Comparison of ENCODE assay signal across 8 mouse cellular contexts in the genomic region with DNA sequence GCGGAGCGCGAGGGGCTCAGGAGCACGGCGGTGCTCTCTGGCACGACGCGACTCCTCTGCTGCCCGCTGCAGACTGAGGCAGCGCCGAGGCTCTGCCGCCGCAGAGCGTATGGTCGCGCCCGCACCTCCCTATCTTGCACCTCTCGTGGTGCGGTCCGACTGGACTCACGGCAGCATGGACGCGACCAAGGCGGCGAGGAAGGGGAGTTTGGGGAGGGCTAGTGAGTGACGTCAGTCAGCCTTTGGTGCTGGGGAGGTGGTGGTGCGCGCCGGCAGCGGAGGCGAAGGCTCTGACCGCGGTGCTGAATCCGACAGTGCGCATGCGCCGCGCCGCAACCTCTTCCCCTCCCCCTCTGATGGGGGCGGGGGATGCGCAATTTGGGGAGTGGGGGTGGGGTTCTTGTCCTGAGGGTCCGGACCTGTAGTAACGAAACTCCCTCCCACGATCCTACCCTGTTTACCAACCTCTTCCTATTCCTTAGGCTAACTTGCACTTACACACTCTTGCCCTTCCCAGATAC. TPM values are rescaled to one million over a fixed set of nuclear protein-coding genes. Genes with fewer than 3 reads are reported as not detected.
DNase-seq lines count a peak whose midpoint lies in the region; ATAC-seq and TF ChIP-seq lines count a peak whose summit lies in the region.

Gene Syn1 (minus strand): TSS at position 161 of the 521 bp plus-strand sequence.

- no peaks in the 10 kb centered on the region for H3K4me1 ChIP-seq in ES-Bruce4 (ENCODE audit: control insufficient read depth, insufficient read depth, low read length)
- no peaks in the 10 kb centered on the region for H3K4me1 ChIP-seq in forebrain, postnatal 0 days (ENCODE audit: insufficient read depth)
- no peaks in the 10 kb centered on the region; the same call in 1 of the 2 replicates for H3K4me1 ChIP-seq in lung, adult 2 months (ENCODE audit: control insufficient read depth, insufficient read depth, low read length)
- peaks cover 9% of the 10 kb centered on the region; the same call in 1 of the 2 replicates for H3K4me1 ChIP-seq in neural tube, embryonic 15.5 days

- H3K36me3 ChIP-seq in ES-Bruce4 (ENCODE audit: control insufficient read depth, insufficient read depth, low read length, poor library complexity, severe bottlenecking), result no peaks in the 10 kb centered on the region
- H3K36me3 ChIP-seq in forebrain, postnatal 0 days (ENCODE audit: insufficient read depth), result no peaks in the 10 kb centered on the region
- no peaks in the 10 kb centered on the region for H3K36me3 ChIP-seq in neural tube, embryonic 15.5 days

- TF ChIP-seq EP300 in ES-Bruce4 (IDR thresholded peaks at IDR 0.05; ENCODE audit: insufficient read depth, low read depth, low read length), result no peak

- no peak for TF ChIP-seq POLR2A in ES-Bruce4 (IDR thresholded peaks at IDR 0.05; ENCODE audit: insufficient read depth, low read length)
- TF ChIP-seq POLR2A in lung, adult 2 months (IDR thresholded peaks at IDR 0.05; ENCODE audit: borderline replicate concordance, extremely low read depth, low read depth, low read length), result no peak

- H3K27ac ChIP-seq in ES-Bruce4 (ENCODE audit: insufficient read depth, low read length), result no peak within 1 kb of the TSS
- H3K27ac ChIP-seq in forebrain, postnatal 0 days (ENCODE audit: low read depth, low read length), result peak within 1 kb of the TSS; percentile 81
- H3K27ac ChIP-seq in layer of hippocampus, adult 2 months, result peak within 1 kb of the TSS; percentile 93
- H3K27ac ChIP-seq in neural tube, embryonic 15.5 days (replicated peaks), result peak within 1 kb of the TSS; percentile 81

- ATAC-seq in forebrain, postnatal 0 days, result peak; percentile 96
- ATAC-seq in neural tube, embryonic 15.5 days (ENCODE audit: low FRiP score), result peak; percentile 96

- peak within 1 kb of the TSS; percentile 54 for H3K4me2 ChIP-seq in forebrain, postnatal 0 days (ENCODE audit: low read depth)
- peak within 1 kb of the TSS; percentile 59 for H3K4me2 ChIP-seq in neural tube, embryonic 15.5 days

- 27% methylated on average over 43 of the region's 44 CpGs for WGBS in forebrain, postnatal 0 days
- WGBS in lung, adult 2 months, result 33% methylated on average over 44 of the region's 44 CpGs
- 13% methylated on average over 41 of the region's 44 CpGs for WGBS in neural tube, embryonic 15.5 days

- no peak for TF ChIP-seq CTCF in ES-Bruce4 (IDR thresholded peaks at IDR 0.05; ENCODE audit: low read depth, low read length)
- TF ChIP-seq CTCF in forebrain, postnatal 0 days (IDR thresholded peaks at IDR 0.05; ENCODE audit: low read depth), result no peak
- no peak for TF ChIP-seq CTCF in layer of hippocampus, adult 2 months (conservative IDR thresholded peaks at IDR 0.05)
- no peak for TF ChIP-seq CTCF in lung, adult 2 months (IDR thresholded peaks at IDR 0.05; ENCODE audit: insufficient read depth, low read length)

- peak within 1 kb of the TSS; percentile 46 for H3K9ac ChIP-seq in ES-Bruce4 (ENCODE audit: low read depth, poor library complexity, severe bottlenecking)
- peak within 1 kb of the TSS; percentile 63 for H3K9ac ChIP-seq in forebrain, postnatal 0 days
- peak within 1 kb of the TSS; percentile 59 for H3K9ac ChIP-seq in neural tube, embryonic 15.5 days (replicated peaks)

- H3K9me3 ChIP-seq in ES-Bruce4 (replicated peaks; ENCODE audit: control insufficient read depth, insufficient read depth, low read length, poor library complexity, severe bottlenecking), result no peaks in the 10 kb centered on the region
- H3K9me3 ChIP-seq in forebrain, postnatal 0 days (ENCODE audit: low read length), result no peaks in the 10 kb centered on the region
- no peaks in the 10 kb centered on the region for H3K9me3 ChIP-seq in neural tube, embryonic 15.5 days (replicated peaks)

- H3K27me3 ChIP-seq in ES-Bruce4 (ENCODE audit: control insufficient read depth, insufficient read depth, low read length, poor library complexity, severe bottlenecking), result no peaks in the 10 kb centered on the region
- H3K27me3 ChIP-seq in forebrain, postnatal 0 days (ENCODE audit: insufficient read depth, low read length), result no peaks in the 10 kb centered on the region
- H3K27me3 ChIP-seq in neural tube, embryonic 15.5 days (replicated peaks), result no peaks in the 10 kb centered on the region

- DNase-seq in cerebellum, adult 11 months, result peak; percentile 88
- peak; percentile 94 for DNase-seq in forebrain, postnatal 0 days
- peak; percentile 79 for DNase-seq in heart, postnatal 4 days
- DNase-seq in layer of hippocampus, adult 2 months (ENCODE audit: low spot score in 2 of 2), result peak; percentile 78 to 91
- DNase-seq in lung, adult 2 months, result peak; percentile 51
- peak; percentile 76 for DNase-seq in testis, postnatal 10 days (ENCODE audit: low spot score)

- H3K4me3 ChIP-seq in ES-Bruce4 (ENCODE audit: low read depth, low read length), result peak within 1 kb of the TSS; percentile 63
- peak within 1 kb of the TSS; percentile 52 for H3K4me3 ChIP-seq in forebrain, postnatal 0 days (ENCODE audit: low read depth, low read length)
- peak within 1 kb of the TSS; percentile 71 for H3K4me3 ChIP-seq in layer of hippocampus, adult 2 months
- H3K4me3 ChIP-seq in lung, adult 2 months (replicated peaks; ENCODE audit: extremely low read depth, low read depth, low read length), result peak within 1 kb of the TSS; percentile 28
- H3K4me3 ChIP-seq in neural tube, embryonic 15.5 days (replicated peaks), result peak within 1 kb of the TSS; percentile 57

RNA-seq across cellular contexts. Expression of gene Syn1, which starts in this region (rescaled TPM):
- polyA plus RNA-seq in ES-Bruce4 (2011; ENCODE audit: insufficient read depth, insufficient read length, low read depth, missing spikeins), result 4.7 and 4.9 TPM in 2 replicates
- 31.9 and 37.2 TPM in 2 replicates for total RNA-seq in forebrain, postnatal 0 days (2014; rRNA removed)
- polyA plus RNA-seq in forebrain, postnatal 0 days (2015; fragmentation: Nextera tagmentation; extraction: Ambion mirVana), result 85.5 and 95.3 TPM in 2 replicates
- under 1 TPM; 0.29 to 0.41 TPM for total RNA-seq in heart, postnatal 4 days (2021)
- 100 to 1,000 TPM; 453 to 456 TPM for total RNA-seq in layer of hippocampus, adult 2 months (2021)
- 1.1 and 1.2 TPM in 2 replicates for polyA plus RNA-seq in lung, adult 2 months (2012; rRNA removed)
- polyA plus RNA-seq in neural tube, embryonic 15.5 days (2015; fragmentation: Nextera tagmentation; extraction: Ambion mirVana), result 85.6 and 96.9 TPM in 2 replicates

Comparison
In these comparisons a context has a peak if more than half of its experiments do, and no peak if none do; other contexts are left out.
1. RNA of gene Syn1 (total RNA-seq): 453 to 456 TPM in layer of hippocampus, adult 2 months and 31.9 to 37.2 TPM in forebrain, postnatal 0 days; 0.29 to 0.41 TPM in heart, postnatal 4 days; every median in the first group is over 10 times any median in the second.
2. RNA of gene Syn1 (total RNA-seq): 453 to 456 TPM in layer of hippocampus, adult 2 months; 31.9 to 37.2 TPM in forebrain, postnatal 0 days; every median in the first group is over 10 times any median in the second.
3. RNA of gene Syn1 (polyA plus RNA-seq): 85.6 to 96.9 TPM in neural tube, embryonic 15.5 days and 85.5 to 95.3 TPM in forebrain, postnatal 0 days; 4.7 to 4.9 TPM in ES-Bruce4 and 1.1 to 1.2 TPM in lung, adult 2 months; every median in the first group is over 10 times any median in the second.
4. Peak in DNase-seq in heart, postnatal 4 days; RNA of the gene not detected or under 1 TPM.
5. Peak in every context shown above with its lines, with median percentiles within 50 percentile points of each other: H3K4me3 ChIP-seq, H3K9ac ChIP-seq and DNase-seq.